Mouse (Mus musculus): Measurements from ENCODE around the gene Phf1.

GRCm38 (mm10) chr17:26892635-26893375 is 40.0 kb upstream of the Phf1 start:
- TF ChIP-seq GATA1 (IDR thresholded peaks at IDR 0.05; ENCODE audit: low read length) (no peak), TAL1 (IDR thresholded peaks at IDR 0.05; ENCODE audit: low read length) (no peak)
